Mouse (Mus musculus) frontal cortex, adult 2 months (tissue): ENCODE data around the gene Tle2. TPM values are rescaled to one million over a fixed set of nuclear protein-coding genes. Genes with fewer than 3 reads are reported as not detected.

Experiments
- polyA plus RNA-seq: library from polyadenylated mRNA; depleted of rRNA; stranded (reverse); fragments of >200 nt; gene quantifications from 2 replicates; pipeline ENCODE4 v1.2.3, GENCODE M21; 2012; rRNA removed

Gene Tle2
- polyA plus RNA-seq, 1 experiment, result 136 TPM

Other genes with a start within 250 kb of the Tle2 start
- 2.3 and 3.3 TPM in 2 replicates for gene Tbxa2r, start 245.8 kb upstream of the Tle2 start, polyA plus RNA-seq
- gene Gipc3, start 231.3 kb upstream of the Tle2 start, polyA plus RNA-seq, result 0.96 and 1.1 TPM in 2 replicates
- gene Hmg20b, start 224.1 kb upstream of the Tle2 start, polyA plus RNA-seq, result 36.3 and 40.8 TPM in 2 replicates
- 27.5 and 29.5 TPM in 2 replicates for gene Mfsd12, start 217.1 kb upstream of the Tle2 start, polyA plus RNA-seq
- gene 4930404N11Rik, start 208.7 kb upstream of the Tle2 start, polyA plus RNA-seq, result 0.67 and 0.68 TPM in 2 replicates
- gene Fzr1, start 196.0 kb upstream of the Tle2 start, polyA plus RNA-seq, result 66.9 and 71.6 TPM in 2 replicates
- 92.2 and 105 TPM in 2 replicates for gene Dohh, start 190.1 kb upstream of the Tle2 start, polyA plus RNA-seq
- gene Gm48551, start 190.1 kb upstream of the Tle2 start, polyA plus RNA-seq, result 6.9 and 8.9 TPM in 2 replicates
- gene Gm48552, start 185.6 kb upstream of the Tle2 start, polyA plus RNA-seq, result 7.4 and 10.1 TPM in 2 replicates
- gene Smim24, start 181.5 kb upstream of the Tle2 start, polyA plus RNA-seq, result 3.6 and 4.5 TPM in 2 replicates
- gene Nfic, start 118.9 kb upstream of the Tle2 start, polyA plus RNA-seq, result 39.6 and 47.7 TPM in 2 replicates
- gene Celf5, start 91.9 kb upstream of the Tle2 start, polyA plus RNA-seq, result 345 and 388 TPM in 2 replicates
- 120 and 134 TPM in 2 replicates for gene Ncln, start 78.2 kb upstream of the Tle2 start, polyA plus RNA-seq
- 0.94 and 1.1 TPM in 2 replicates for gene S1pr4, start 74.4 kb upstream of the Tle2 start, polyA plus RNA-seq
- 2.9 and 3.7 TPM in 2 replicates for gene Gna15, start 50.3 kb upstream of the Tle2 start, polyA plus RNA-seq
- 147 and 150 TPM in 2 replicates for gene Gna11, start 29.4 kb upstream of the Tle2 start, polyA plus RNA-seq
- 867 and 972 TPM in 2 replicates for gene Aes, start 15.1 kb upstream of the Tle2 start, polyA plus RNA-seq
- 12.8 and 17.4 TPM in 2 replicates for gene Tle6, start 26.5 kb downstream of the Tle2 start, polyA plus RNA-seq
- 4.1 and 5.2 TPM in 2 replicates for gene BC025920, start 31.7 kb downstream of the Tle2 start, polyA plus RNA-seq
- gene Sirt6, start 53.2 kb downstream of the Tle2 start, polyA plus RNA-seq, result 33.9 and 36.2 TPM in 2 replicates
- gene Ankrd24, start 54.0 kb downstream of the Tle2 start, polyA plus RNA-seq, result 106 and 108 TPM in 2 replicates
- 2.9 and 3.3 TPM in 2 replicates for gene Gm10778, start 74.5 kb downstream of the Tle2 start, polyA plus RNA-seq
- gene Zfp433, start 130.3 kb downstream of the Tle2 start, polyA plus RNA-seq, result 6.4 and 6.5 TPM in 2 replicates
- 6.4 and 8.2 TPM in 2 replicates for gene Gm3055, start 196.6 kb downstream of the Tle2 start, polyA plus RNA-seq
- gene Gm4767, start 237.6 kb downstream of the Tle2 start, polyA plus RNA-seq, result 0.36 and 0.72 TPM in 2 replicates